Mouse (Mus musculus): ENCODE results near the gene Brap.

DNA sequence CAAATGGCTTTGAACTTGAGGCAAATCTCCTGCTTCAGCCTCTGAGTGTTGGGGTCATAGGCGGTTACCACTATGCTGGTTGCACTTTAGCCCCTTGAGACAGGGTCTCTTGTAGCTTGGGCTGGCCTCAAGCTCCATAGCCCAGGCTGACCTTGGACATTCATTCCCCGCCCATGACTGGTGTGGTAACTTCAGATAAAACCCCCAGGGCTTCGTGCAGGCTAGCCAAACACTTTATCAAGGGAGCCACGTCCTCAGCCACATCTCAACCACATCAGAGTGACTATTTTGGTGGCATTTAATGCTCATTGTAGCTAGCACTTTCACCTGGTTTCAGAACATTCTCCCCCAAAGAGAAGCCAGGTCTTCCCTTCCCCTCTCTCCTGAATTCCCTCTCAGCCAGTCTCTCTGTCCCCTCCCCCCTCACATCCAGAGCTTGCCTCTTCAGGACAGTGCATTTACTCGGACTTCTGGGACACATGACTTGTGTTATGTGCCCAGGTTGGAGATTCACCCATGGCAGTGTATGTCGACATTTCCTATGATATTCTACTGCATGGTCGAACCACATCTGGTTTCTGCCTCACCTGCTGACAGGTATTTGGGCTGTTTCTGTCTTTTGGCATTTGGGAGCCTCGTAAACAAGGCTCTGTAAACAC is 40.9 kb downstream of the Brap start:
- TF ChIP-seq POLR2A (IDR thresholded peaks at IDR 0.05; ENCODE audit: control insufficient read depth, extremely low read depth, insufficient read depth, low read length, poor library complexity) (no peak), CTCF (IDR thresholded peaks at IDR 0.05; ENCODE audit: borderline replicate concordance, control insufficient read depth, extremely low read depth, insufficient read depth, low read length, poor library complexity) (no peak)
